Comparison of ENCODE assay signal across 9 mouse cellular contexts in genomic region chr11:5239706-5240690, GRCm38 (mm10). TPM values are rescaled to one million over a fixed set of nuclear protein-coding genes. Genes with fewer than 3 reads are reported as not detected.
DNase-seq lines count a peak whose midpoint lies in the region; ATAC-seq and TF ChIP-seq lines count a peak whose summit lies in the region.
"Had no signal": no experiment of that assay in that cellular context is flagged by ENCODE, and none has a peak within 500 bp of the region (broad histone marks: within the 10 kb centered on the region; RNA-seq: fewer than 3 reads in every experiment).

No protein-coding gene starts in this region.

- peaks cover 54% of the 10 kb centered on the region for H3K4me1 ChIP-seq in heart, embryonic 15.5 days (replicated peaks)
- H3K4me1 ChIP-seq in limb, embryonic 14.5 days (ENCODE audit: control insufficient read depth, insufficient read depth, low read length) = peaks cover 27% of the 10 kb centered on the region

- H3K9ac ChIP-seq in heart, embryonic 15.5 days = 0 out of 2 replicates have a peak overlapping the region, but pooled peaks have one; percentile 9
- no peak overlapping the region for H3K9ac ChIP-seq in limb, embryonic 14.5 days (ENCODE audit: low read depth, low read length, severe bottlenecking)

- DNase-seq in heart, postnatal 4 days = no peak
- peak; percentile 76 for DNase-seq in embryo, embryonic 11 days
- DNase-seq in limb, embryonic 14.5 days (ENCODE audit: low spot score) = no peak
- peak; percentile 46 for DNase-seq in neural tube, embryonic 10.5 days (ENCODE audit: extremely low spot score, low spot score)
- no peak for DNase-seq in layer of hippocampus, adult 8-10 months (ENCODE audit: low spot score in 2 of 2)
- DNase-seq in cerebellum, postnatal 25 days = no peak
- no peak for DNase-seq in heart, adult 11 months

- ATAC-seq in heart, embryonic 15.5 days (replicated peaks; ENCODE audit: insufficient number of reproducible peaks, insufficient read depth, low FRiP score, low read depth) = peak; percentile 48; the same call in 1 of the 2 replicates
- 0 out of 2 replicates have a peak, but pooled peaks have one; percentile 35 for ATAC-seq in limb, embryonic 14.5 days (ENCODE audit: low FRiP score, low read depth)

- TF ChIP-seq POLR2A in limb, embryonic 14.5 days (IDR thresholded peaks at IDR 0.05; ENCODE audit: borderline replicate concordance, extremely low read depth, insufficient read depth, insufficient read length) = no peak

- no peak overlapping the region for H3K4me3 ChIP-seq in heart, embryonic 15.5 days
- H3K4me3 ChIP-seq in limb, embryonic 14.5 days (replicated peaks; ENCODE audit: low read length) = no peak overlapping the region

- 13% methylated on average over 10 of the region's 10 CpGs for WGBS in heart, embryonic 15.5 days
- WGBS in limb, embryonic 14.5 days = 10% methylated on average over 10 of the region's 10 CpGs

- H3K27me3 ChIP-seq in heart, embryonic 15.5 days = no peaks in the 10 kb centered on the region
- no peaks in the 10 kb centered on the region for H3K27me3 ChIP-seq in limb, embryonic 14.5 days (ENCODE audit: control insufficient read depth, insufficient read depth, low read length)
- H3K27me3 ChIP-seq: CH12.LX had no signal

- no peaks in the 10 kb centered on the region for H3K9me3 ChIP-seq in heart, embryonic 15.5 days (replicated peaks)
- H3K9me3 ChIP-seq in limb, embryonic 14.5 days (ENCODE audit: control insufficient read depth, low read length) = no peaks in the 10 kb centered on the region

- H3K4me2 ChIP-seq in heart, embryonic 15.5 days = peak overlapping the region; percentile 39
- no peak overlapping the region for H3K4me2 ChIP-seq in limb, embryonic 14.5 days (replicated peaks; ENCODE audit: low read depth, low read length, severe bottlenecking)

- H3K36me3 ChIP-seq in heart, embryonic 15.5 days = peaks cover 25% of the 10 kb centered on the region
- peaks cover 30% of the 10 kb centered on the region for H3K36me3 ChIP-seq in limb, embryonic 14.5 days (ENCODE audit: control insufficient read depth, insufficient read depth, low read length)

- peak overlapping the region; percentile 89 for H3K27ac ChIP-seq in heart, embryonic 15.5 days
- peak overlapping the region; percentile 58 for H3K27ac ChIP-seq in limb, embryonic 14.5 days (replicated peaks; ENCODE audit: low read depth, low read length)

RNA-seq across cellular contexts. Expression of gene Kremen1, which starts 21.4 kb away (rescaled TPM):
- polyA plus RNA-seq in heart, embryonic 15.5 days (2015; fragmentation: Nextera tagmentation; extraction: Ambion mirVana) = 24.0 and 29.3 TPM in 2 replicates
- 10 to 100 TPM; 75.7 to 76.7 TPM for total RNA-seq in heart, postnatal 4 days (2021)
- 30.9 and 36.8 TPM in 2 replicates for polyA plus RNA-seq in limb, embryonic 14.5 days (2012; rRNA removed)
- polyA plus RNA-seq in limb, embryonic 14.5 days (2014; fragmentation: Nextera tagmentation; extraction: Ambion mirVana) = 20.8 and 23.7 TPM in 2 replicates
- 10 to 100 TPM; 13.5 to 15.6 (median 14.9) TPM for total RNA-seq in layer of hippocampus, adult 8-10 months (2022)

Comparison
In these comparisons a context has a peak if more than half of its experiments do, and no peak if none do; other contexts are left out.
1. DNase-seq: peak in embryo, embryonic 11 days (single experiment) and neural tube, embryonic 10.5 days (single experiment); none in heart, postnatal 4 days (single experiment), limb, embryonic 14.5 days (single experiment), layer of hippocampus, adult 8-10 months (0 of 2), cerebellum, postnatal 25 days (0 of 2) and heart, adult 11 months (single experiment).
2. RNA of gene Kremen1, which starts 21.4 kb away (total RNA-seq): 75.7 to 76.7 TPM in heart, postnatal 4 days; 13.5 to 15.6 TPM in layer of hippocampus, adult 8-10 months; every median in the first group is over 4 times any median in the second.